Mouse (Mus musculus) kidney, adult 9 months (tissue): ENCODE measurements around the gene Slc6a11.

Source experiments
- DNase-seq: peaks from one replicate; pipeline ENCODE4 v3.0.0; 2022

Slc6a11 gene

GRCm38 (mm10) chr6:114269589-114269988 lies 138.5 kb downstream of the Slc6a11 start:
- no peak for DNase-seq

GRCm38 (mm10) chr6:114270799-114271198 lies 139.8 kb downstream of the Slc6a11 start:
- DNase-seq, result no peak

- DNase-seq, result no peak
These were observed 141.2 kb downstream of the Slc6a11 start for GRCm38 (mm10) chr6:114272279-114272678.

- DNase-seq, result no peak
These were observed 143.1 kb downstream of the Slc6a11 start for GRCm38 (mm10) chr6:114273997-114274728.

- no peak for DNase-seq
These were observed 144.8 kb downstream of the Slc6a11 start for GRCm38 (mm10) chr6:114275800-114276199.

DNA sequence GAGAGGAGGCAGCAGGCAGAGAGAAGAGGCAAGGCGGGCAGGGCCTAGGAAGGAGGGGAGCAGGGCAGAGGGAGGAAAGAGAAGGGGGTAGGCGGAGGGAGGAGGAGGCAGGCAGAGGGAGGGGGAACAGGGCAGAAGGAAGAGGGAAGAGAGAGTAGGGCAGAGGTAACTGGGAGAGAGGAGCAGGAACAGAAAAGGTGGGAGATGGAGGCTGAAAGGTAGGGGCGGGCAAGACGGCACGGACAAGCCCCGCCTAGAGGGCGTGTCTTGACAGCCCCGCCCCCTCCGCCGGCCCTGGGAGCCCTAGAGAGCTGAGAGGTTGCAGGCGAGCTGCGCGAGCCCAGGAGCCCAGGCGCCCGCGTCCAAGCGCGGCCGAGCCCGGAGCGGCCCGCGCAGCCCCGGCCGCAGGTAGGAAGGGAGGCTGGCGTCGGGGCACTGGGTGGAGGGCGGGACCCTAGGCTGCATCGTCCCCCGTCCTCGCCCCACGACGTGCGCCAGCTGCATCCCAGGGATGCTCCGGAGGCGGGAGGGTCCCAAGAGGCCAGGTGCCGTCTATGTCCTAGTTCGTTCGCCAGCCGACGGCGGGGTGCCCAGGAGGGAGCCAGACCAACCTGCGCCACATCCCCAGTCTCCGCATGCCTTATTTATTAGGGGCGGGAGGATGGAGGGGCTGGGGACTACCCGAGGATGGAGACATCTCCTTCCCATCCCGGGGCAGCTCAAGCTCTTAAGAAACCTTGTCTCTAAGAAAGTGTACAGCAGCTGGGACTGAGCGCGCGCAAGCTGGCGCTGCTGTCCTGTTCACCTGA lies 151.6 kb downstream of the Slc6a11 start, which contains the start of gene Slc6a1:
Gene Slc6a1, plus strand, starts transcription at position 167 of the 809 bp plus-strand sequence.
- peak; percentile 2 for DNase-seq

- no peak for DNase-seq
These were observed 152.3 kb downstream of the Slc6a11 start for GRCm38 (mm10) chr6:114283278-114283770.

- no peak for DNase-seq
These were observed 153.1 kb downstream of the Slc6a11 start for GRCm38 (mm10) chr6:114283927-114284703.

- DNase-seq, result no peak
These were observed 154.4 kb downstream of the Slc6a11 start for GRCm38 (mm10) chr6:114285424-114285823.

DNA sequence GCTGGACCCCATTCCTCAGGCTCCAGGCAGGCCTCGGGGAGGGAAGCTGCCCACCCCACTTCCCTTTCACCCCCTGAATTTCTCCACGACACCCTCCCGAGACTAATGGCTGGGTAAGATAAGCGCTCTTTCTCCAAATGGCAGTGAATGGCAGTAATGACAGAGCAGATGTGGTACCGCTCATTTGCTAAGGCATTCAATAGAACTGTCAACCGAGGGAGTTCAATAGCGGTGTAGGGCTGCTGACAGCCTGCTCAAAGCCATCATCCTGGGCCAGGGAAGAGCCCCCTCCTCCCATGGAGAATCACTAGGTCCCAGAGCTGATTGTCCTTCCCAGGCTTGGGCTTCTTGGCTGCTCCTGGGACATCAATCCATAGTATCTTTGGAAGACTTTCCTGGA lies 158.1 kb downstream of the Slc6a11 start:
- no peak for DNase-seq

- no peak for DNase-seq
These were observed 159.1 kb downstream of the Slc6a11 start for GRCm38 (mm10) chr6:114290184-114290583.

GRCm38 (mm10) chr6:114290929-114291328 lies 159.9 kb downstream of the Slc6a11 start:
- DNase-seq, result no peak

- no peak for DNase-seq
These were observed 160.4 kb downstream of the Slc6a11 start for GRCm38 (mm10) chr6:114291396-114291795.

DNA sequence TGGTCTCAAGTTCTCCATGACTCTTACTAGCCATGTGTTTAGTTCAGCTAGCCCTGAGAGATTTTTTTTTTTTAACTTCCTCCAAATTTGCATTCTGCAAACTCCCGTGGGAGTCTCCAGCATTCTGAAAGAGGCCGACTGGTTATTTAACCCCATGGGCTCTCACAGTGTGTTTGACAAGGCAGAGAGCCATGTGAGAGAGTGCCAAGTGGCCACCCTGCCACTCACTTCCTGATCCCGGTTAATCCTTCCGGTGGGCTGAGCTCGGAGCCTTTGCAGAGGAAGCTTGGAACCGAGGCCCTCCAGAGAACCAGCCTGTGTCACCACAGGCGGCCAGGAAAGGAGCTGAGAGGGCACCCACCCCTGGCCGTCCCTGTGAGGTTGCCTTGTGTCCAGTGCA lies 162.5 kb downstream of the Slc6a11 start:
- DNase-seq, result no peak

- DNase-seq, result no peak
These were observed 164.0 kb downstream of the Slc6a11 start for GRCm38 (mm10) chr6:114295086-114295485.

GRCm38 (mm10) chr6:114297260-114298002 lies 166.4 kb downstream of the Slc6a11 start:
- DNase-seq, result no peak
